Mouse (Mus musculus) liver, adult 2 months (tissue): ENCODE measurements at regions not wholly inside any gene's neighbourhood (a gene's known extent, or its start where the extent isn't known, plus 50 kb on each side); places are given as distances from the start of the nearest gene placed in this dataset.

Experiments used
- CTCF ChIP-seq: fragments of 200-500 bp; IDR thresholded peaks from 2 replicates; pipeline ENCODE4 v1.5.1; 2011; ENCODE audit warnings: low read depth, low read length, control low read depth
- POLR2A ChIP-seq: fragments of 200-500 bp; IDR thresholded peaks from 2 replicates; pipeline ENCODE4 v1.6.1; 2011; ENCODE audit warnings: low read length, control low read depth; ENCODE audit not compliant: insufficient read depth; ENCODE audit errors: extremely low read depth

GRCm38 (mm10) chr12:97888801-97889455 is 370.3 kb downstream of the Galc start:
- TF ChIP-seq CTCF (no peak), POLR2A (no peak)
